Mouse (Mus musculus): ENCODE measurements at regions not wholly inside any gene's neighbourhood (a gene's known extent, or its start where the extent isn't known, plus 50 kb on each side); places are given as distances from the start of the nearest gene placed in this dataset.

DNA sequence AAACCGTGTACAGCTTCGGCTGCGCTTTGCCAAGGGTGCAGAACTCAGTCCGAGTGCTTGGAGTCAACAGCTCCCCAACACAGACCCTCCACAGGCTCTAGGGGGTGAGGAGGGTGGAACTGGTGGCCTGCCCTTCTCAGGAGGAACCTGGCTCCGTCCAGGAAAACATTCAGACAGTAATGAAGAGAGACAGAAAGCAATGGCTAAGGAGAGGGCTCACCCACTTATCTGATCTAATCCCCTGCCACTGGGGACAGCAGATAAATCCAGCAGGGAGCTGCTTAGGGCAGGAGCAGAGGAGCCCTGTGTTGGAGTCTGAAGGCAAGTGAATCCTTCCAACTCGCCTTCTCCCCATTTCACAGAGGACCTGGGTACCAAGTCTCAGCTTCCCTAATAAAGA, 292.3 kb upstream of the Mki67 start:
- Histone ChIP-seq H3K9ac (no peak overlapping the region), H3K4me1 (peaks cover 12% of the 10 kb centered on the region; the same call in 1 of the 2 replicates), H3K27me3 (replicated peaks) (peaks cover 8% of the 10 kb centered on the region; the same call in 1 of the 2 replicates), H3K27ac (no peak overlapping the region), H3K4me3 (peak overlapping the region; percentile 1; the same call in 1 of the 2 replicates), H3K36me3 (no peaks in the 10 kb centered on the region), H3K4me2 (replicated peaks) (peak overlapping the region; percentile 53), H3K9me3 (no peaks in the 10 kb centered on the region)
- WGBS = 39% methylated on average over 6 of the region's 6 CpGs
- ATAC-seq (ENCODE audit: low FRiP score, low read depth) = no peak

DNA sequence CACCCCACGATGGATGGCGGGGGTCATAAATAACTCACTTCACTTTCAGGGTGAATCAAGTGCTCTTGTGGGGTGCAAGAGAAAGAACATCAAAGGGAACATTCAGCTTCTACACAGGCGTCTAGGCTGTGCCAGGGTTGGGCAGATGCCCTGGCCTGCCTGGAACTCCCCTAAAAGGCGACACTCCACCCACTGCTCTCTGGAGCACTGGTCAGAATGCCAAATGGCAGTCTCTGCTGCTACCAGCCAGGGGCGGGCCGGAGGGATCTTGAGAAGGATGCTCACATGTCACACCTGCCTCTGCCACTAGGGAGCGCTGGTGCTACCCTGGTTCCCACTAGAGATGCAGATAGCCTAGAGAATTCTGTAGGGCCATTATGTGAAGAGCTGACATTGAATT, 293.9 kb upstream of the Mki67 start:
- 54% methylated on average over 7 of the region's 7 CpGs for WGBS
- no peak for ATAC-seq (ENCODE audit: low FRiP score, low read depth)

DNA sequence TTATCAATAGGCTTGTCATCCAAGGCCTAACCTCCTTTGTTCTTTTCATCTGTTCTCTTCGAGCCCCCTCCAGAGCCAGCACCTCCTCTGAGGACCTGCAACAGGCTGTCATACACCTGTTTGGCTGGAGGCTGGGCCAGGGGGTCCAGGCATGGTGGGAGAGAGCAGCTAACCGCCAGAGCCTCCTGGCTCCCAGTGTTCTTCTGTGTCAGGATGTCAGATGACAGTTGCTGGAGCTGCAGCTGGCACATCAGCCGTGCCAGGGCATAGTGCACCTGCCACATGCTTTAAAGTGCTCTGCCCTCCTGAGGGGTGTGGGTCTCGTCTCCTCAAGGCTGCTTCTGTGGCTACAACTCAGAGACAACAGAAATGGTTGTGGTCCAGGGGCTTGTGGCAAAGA, 298.5 kb upstream of the Mki67 start:
- Histone ChIP-seq H3K9ac (no peak overlapping the region), H3K27me3 (replicated peaks) (0 out of 2 replicates have a peak, but pooled peaks cover 4% of the 10 kb centered on the region), H3K36me3 (no peaks in the 10 kb centered on the region), H3K4me1 (peaks cover 6% of the 10 kb centered on the region; the same call in 1 of the 2 replicates), H3K4me2 (replicated peaks) (no peak overlapping the region), H3K27ac (no peak overlapping the region), H3K9me3 (no peaks in the 10 kb centered on the region), H3K4me3 (no peak overlapping the region)
- no peak for ATAC-seq (ENCODE audit: low FRiP score, low read depth)
- 46% methylated on average over 4 of the region's 4 CpGs for WGBS

More for the DNA sequence above, 293.9 kb upstream of the Mki67 start:
- Histone ChIP-seq H3K4me2 (replicated peaks) (no peak overlapping the region), H3K36me3 (no peaks in the 10 kb centered on the region), H3K9ac (no peak overlapping the region), H3K4me1 (peaks cover 12% of the 10 kb centered on the region; the same call in 1 of the 2 replicates), H3K9me3 (no peaks in the 10 kb centered on the region), H3K4me3 (no peak overlapping the region), H3K27me3 (replicated peaks) (peaks cover 11% of the 10 kb centered on the region; the same call in 1 of the 2 replicates), H3K27ac (no peak overlapping the region)

DNA sequence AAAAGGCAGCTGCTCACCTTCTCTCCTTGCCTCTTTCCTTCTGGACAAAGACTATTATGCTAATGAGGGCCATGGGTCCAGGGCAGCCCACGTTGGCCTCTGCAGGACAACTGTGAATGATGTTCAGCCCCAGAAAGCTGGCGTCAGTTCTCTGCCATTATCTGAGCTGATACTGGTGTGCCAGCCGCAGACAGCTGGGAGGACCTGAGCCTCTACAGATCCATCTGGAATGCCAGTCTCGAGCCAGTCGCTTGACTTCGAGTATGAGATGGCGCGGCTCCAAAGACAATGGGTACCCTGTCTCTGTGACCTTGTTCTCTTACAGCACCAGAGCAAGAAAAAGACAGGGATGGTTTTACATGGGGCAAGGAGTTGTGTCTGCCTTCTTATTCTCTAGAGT, 300.8 kb upstream of the Mki67 start:
- 76% methylated on average over 8 of the region's 8 CpGs for WGBS
- Histone ChIP-seq H3K27ac (no peak overlapping the region), H3K9ac (no peak overlapping the region), H3K9me3 (no peaks in the 10 kb centered on the region), H3K36me3 (no peaks in the 10 kb centered on the region), H3K27me3 (replicated peaks) (0 out of 2 replicates have a peak, but pooled peaks cover 4% of the 10 kb centered on the region), H3K4me1 (peaks cover 6% of the 10 kb centered on the region; the same call in 1 of the 2 replicates), H3K4me3 (no peak overlapping the region), H3K4me2 (replicated peaks) (no peak overlapping the region)
- no peak for ATAC-seq (ENCODE audit: low FRiP score, low read depth)

DNA sequence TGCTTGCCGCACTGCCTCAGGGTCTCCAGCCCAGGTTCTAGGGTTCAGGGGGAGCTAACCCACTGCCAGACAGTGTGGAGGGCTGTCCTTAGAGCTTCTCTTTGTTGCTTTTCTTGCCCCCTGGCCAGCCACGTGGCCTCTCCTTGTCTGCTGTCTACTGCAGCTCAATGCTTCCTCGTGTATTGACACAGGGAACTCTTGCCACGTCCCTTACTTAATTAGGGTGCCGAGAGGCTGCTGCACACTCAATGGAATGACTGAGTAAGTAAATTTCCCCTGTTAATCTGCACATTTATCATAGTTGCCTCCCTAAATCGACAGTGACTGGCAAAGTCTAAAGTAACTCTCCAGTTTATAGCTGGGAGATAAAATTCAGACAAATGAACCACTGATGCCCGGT, 304.4 kb upstream of the Mki67 start:
- Histone ChIP-seq H3K9me3 (no peaks in the 10 kb centered on the region), H3K4me3 (no peak overlapping the region), H3K36me3 (no peaks in the 10 kb centered on the region), H3K27me3 (replicated peaks) (no peaks in the 10 kb centered on the region), H3K4me1 (peaks cover 14% of the 10 kb centered on the region; the same call in 1 of the 2 replicates), H3K27ac (no peak overlapping the region), H3K9ac (no peak overlapping the region), H3K4me2 (replicated peaks) (no peak overlapping the region)
- no peak for ATAC-seq (ENCODE audit: low FRiP score, low read depth)
- WGBS = 71% methylated on average over 7 of the region's 7 CpGs

DNA sequence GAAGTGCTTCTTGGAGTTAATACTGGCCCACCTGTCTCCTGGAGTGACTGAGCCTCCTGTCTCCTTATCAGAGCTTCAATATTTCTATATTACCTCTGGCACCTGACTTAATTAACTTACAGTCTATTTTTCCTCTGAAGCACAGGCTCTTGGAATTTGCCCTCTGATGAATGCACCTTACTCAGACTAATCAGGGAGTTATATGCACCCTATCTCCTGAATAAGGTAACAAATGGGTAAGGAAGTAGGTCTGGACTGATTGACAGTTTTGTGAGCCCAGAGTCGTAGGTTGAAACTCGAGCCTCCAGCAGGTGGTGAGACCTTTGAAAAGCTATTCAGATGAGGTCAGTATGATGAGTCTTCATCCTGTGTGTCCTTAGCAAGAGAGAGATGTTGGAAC, 304.9 kb upstream of the Mki67 start:
- no peak overlapping the region for H3K9ac ChIP-seq
- no peaks in the 10 kb centered on the region for H3K36me3 ChIP-seq
- no peak overlapping the region for H3K27ac ChIP-seq
- H3K4me2 ChIP-seq (replicated peaks) = no peak overlapping the region
- H3K9me3 ChIP-seq = no peaks in the 10 kb centered on the region
- no peaks in the 10 kb centered on the region for H3K27me3 ChIP-seq (replicated peaks)
- WGBS = 59% methylated on average over 2 of the region's 2 CpGs
- peaks cover 14% of the 10 kb centered on the region; the same call in 1 of the 2 replicates for H3K4me1 ChIP-seq
- no peak overlapping the region for H3K4me3 ChIP-seq
- ATAC-seq (ENCODE audit: low FRiP score, low read depth) = no peak

DNA sequence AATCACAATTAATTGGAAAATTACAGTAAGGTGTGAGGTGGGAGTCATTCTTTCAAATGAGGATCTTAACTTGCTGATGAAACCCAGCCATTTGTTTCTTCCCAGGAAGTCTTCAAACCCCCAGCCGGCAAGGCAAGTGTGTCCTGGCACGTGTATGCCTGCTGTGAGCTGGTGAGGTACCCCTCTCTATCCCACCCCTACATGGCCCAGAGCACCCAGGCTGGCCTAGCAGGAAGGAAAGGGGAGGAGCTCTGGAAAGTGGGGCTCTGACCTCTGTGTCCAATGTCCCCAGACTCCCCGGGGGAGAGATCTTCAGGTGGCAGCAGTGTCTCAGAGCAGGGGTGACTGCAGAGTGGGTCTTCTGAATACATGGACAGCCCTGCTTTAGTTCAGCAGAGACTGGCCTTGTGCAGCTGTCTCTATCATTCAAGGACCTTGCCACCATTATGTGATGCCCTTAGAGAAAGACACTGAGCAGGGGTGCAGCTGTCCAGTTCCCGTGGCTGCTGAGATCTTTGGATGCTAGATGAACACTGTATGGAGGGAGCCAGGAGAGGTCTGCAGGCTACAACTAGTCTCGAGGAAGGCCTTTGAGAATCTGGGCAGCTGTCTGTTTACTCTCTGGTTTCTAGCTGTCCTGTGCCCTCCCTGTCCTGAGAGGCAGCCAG, 306.8 kb upstream of the Mki67 start:
- Histone ChIP-seq H3K9me3 (no peaks in the 10 kb centered on the region), H3K4me3 (no peak overlapping the region), H3K4me1 (peaks cover 8% of the 10 kb centered on the region; the same call in 1 of the 2 replicates), H3K27me3 (replicated peaks) (no peaks in the 10 kb centered on the region), H3K9ac (no peak overlapping the region), H3K27ac (no peak overlapping the region), H3K4me2 (replicated peaks) (no peak overlapping the region), H3K36me3 (no peaks in the 10 kb centered on the region)
- no peak for ATAC-seq (ENCODE audit: low FRiP score, low read depth)
- WGBS = 68% methylated on average over 5 of the region's 5 CpGs

DNA sequence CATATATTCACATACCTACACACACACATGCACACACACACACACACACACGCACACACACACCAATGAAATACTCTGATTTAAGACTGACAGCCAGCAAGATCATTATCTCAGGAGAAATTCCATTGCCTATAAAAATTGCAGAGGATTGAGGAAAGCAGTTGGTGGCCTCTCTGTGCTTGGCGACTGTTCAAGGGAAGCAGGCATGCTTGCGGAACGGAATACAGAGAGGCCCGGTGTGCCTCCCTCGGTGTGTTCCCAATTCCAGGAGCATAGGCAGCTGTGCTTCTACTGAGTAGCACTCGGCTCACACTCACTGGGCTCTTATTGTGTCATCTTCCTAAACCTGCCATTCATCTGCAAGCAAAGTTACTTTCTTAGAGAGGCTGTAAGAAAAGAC, 310.3 kb upstream of the Mki67 start:
- no peak overlapping the region for H3K27ac ChIP-seq
- no peaks in the 10 kb centered on the region for H3K27me3 ChIP-seq (replicated peaks)
- H3K36me3 ChIP-seq = no peaks in the 10 kb centered on the region
- H3K9ac ChIP-seq = no peak overlapping the region
- H3K4me1 ChIP-seq = peaks cover 8% of the 10 kb centered on the region; the same call in 1 of the 2 replicates
- whole genome bisulfite sequencing = 63% methylated on average over 7 of the region's 7 CpGs
- no peak for ATAC-seq (ENCODE audit: low FRiP score, low read depth)
- no peak overlapping the region for H3K4me2 ChIP-seq (replicated peaks)
- no peak overlapping the region for H3K4me3 ChIP-seq
- H3K9me3 ChIP-seq = no peaks in the 10 kb centered on the region

DNA sequence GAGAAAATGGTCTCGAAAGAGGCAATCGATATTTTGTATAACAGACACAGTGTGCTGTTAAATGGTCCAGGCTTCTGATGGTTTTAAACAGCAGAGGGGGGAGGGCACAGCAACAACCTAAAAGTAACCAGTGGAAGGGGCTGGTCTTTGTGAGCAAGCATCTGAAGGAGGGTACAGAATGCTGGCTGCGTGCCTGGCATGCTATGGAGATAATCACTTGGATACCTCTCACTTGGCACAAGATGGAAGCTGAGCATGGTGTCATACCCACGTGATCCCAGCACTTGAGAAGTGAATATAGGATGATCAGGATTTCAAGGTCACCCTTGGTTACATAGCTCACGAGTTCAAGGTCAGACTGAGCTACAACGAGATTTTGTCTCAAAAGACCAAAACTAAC, 315.9 kb upstream of the Mki67 start:
- H3K9me3 ChIP-seq = no peaks in the 10 kb centered on the region
- WGBS = 86% methylated on average over 6 of the region's 6 CpGs
- H3K36me3 ChIP-seq = no peaks in the 10 kb centered on the region
- ATAC-seq (ENCODE audit: low FRiP score, low read depth) = no peak
- H3K4me2 ChIP-seq (replicated peaks) = no peak overlapping the region
- no peak overlapping the region for H3K9ac ChIP-seq
- no peak overlapping the region for H3K4me3 ChIP-seq
- H3K27me3 ChIP-seq (replicated peaks) = no peaks in the 10 kb centered on the region
- H3K27ac ChIP-seq = no peak overlapping the region
- H3K4me1 ChIP-seq = no peaks in the 10 kb centered on the region

DNA sequence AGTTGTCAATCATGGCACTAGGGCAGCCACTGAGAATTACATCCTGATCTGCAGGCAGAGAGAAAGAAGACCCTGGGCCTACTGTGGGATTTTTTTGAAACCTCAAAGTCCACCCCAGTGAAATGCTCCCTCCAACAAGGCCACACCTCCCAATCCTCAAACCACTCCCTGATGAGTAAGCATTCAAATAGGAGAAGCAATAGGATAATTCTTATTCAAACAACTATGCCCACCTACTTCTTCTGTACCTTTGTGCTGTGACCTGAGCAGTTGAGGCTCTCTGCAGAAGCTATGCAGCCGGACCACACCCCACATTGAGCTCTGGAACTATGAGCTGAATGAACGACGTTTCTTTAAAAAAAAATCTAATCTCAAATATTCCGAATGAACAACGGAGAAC, 317.4 kb upstream of the Mki67 start:
- Histone ChIP-seq H3K9me3 (no peaks in the 10 kb centered on the region), H3K4me2 (replicated peaks) (no peak overlapping the region), H3K4me3 (no peak overlapping the region), H3K9ac (no peak overlapping the region), H3K36me3 (no peaks in the 10 kb centered on the region), H3K4me1 (no peaks in the 10 kb centered on the region), H3K27me3 (replicated peaks) (no peaks in the 10 kb centered on the region), H3K27ac (no peak overlapping the region)
- no peak for ATAC-seq (ENCODE audit: low FRiP score, low read depth)
- 87% methylated on average over 5 of the region's 5 CpGs for WGBS

DNA sequence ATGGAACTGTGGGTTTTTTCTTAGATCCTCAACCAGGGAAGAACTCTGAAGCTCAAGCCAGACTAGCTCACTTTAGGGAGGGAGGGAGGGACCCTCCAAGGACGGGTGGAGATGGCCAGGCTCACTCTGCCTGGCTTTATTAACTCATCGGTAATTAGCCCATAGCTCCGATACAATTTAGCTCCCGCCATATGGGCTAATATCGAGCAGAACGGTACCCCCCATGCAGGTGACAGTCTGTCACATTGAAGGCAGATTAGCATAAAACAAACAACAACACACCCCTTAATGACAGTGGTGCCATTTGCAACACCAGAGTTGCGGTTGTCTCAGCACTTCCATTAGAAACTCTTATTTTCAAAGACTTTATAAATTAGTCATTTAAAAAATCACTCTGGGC, 319.6 kb upstream of the Mki67 start:
- Histone ChIP-seq H3K4me1 (no peaks in the 10 kb centered on the region), H3K9me3 (no peaks in the 10 kb centered on the region)

DNA sequence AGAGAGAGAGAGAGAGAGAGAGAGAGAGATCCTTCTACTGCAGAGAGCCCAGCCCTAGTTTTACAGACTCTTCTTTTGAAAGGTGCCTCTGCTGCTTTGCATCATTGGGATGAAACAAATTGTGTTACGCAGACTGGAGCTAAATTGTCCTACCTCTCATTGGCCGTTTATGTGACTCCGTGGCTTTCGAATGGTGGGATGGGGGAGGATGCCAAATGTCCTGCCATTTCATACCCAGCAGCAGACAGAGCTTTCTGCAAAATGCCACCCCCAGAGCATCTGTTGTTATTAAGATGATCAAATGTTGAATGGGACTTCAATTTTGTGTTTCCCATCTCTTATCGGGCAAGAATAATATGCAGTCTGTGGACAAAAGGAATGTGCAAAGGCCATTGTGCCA, 321.9 kb upstream of the Mki67 start:
- Histone ChIP-seq H3K4me3 (no peak overlapping the region), H3K27me3 (replicated peaks) (no peaks in the 10 kb centered on the region), H3K9ac (no peak overlapping the region), H3K4me2 (replicated peaks) (no peak overlapping the region), H3K4me1 (0 out of 2 replicates have a peak, but pooled peaks cover 4% of the 10 kb centered on the region), H3K27ac (no peak overlapping the region), H3K36me3 (no peaks in the 10 kb centered on the region), H3K9me3 (no peaks in the 10 kb centered on the region)
- ATAC-seq (ENCODE audit: low FRiP score, low read depth) = no peak
- WGBS = 64% methylated on average over 5 of the region's 5 CpGs

More for the DNA sequence above, 319.6 kb upstream of the Mki67 start:
- Histone ChIP-seq H3K4me2 (replicated peaks) (no peak overlapping the region), H3K36me3 (no peaks in the 10 kb centered on the region), H3K9ac (no peak overlapping the region), H3K4me3 (no peak overlapping the region), H3K27me3 (replicated peaks) (no peaks in the 10 kb centered on the region), H3K27ac (no peak overlapping the region)
- ATAC-seq (ENCODE audit: low FRiP score, low read depth) = no peak
- 67% methylated on average over 7 of the region's 7 CpGs for WGBS

DNA sequence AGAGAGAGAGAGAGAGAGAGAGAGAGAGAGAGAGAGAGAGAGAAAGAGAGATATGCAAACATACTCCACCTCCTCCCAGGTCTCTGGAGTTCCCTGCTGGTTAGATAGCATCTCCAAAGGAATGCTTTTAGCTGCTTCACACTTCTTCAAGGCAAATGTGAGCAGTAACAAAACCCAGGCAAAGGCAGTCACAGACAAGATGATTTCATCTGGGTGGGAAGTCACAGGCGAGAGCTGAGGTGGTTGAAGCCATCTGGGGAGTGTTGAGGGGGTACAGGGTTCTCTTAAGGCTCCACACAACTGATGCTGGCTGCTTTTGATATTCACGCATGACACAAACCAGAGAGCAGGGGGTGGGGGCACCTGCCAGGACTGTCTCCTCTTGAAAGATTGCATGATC, 322.7 kb upstream of the Mki67 start:
- ATAC-seq (ENCODE audit: low FRiP score, low read depth) = no peak
- no peak overlapping the region for H3K4me2 ChIP-seq (replicated peaks)
- no peak overlapping the region for H3K4me3 ChIP-seq
- 0 out of 2 replicates have a peak, but pooled peaks cover 4% of the 10 kb centered on the region for H3K4me1 ChIP-seq
- H3K9ac ChIP-seq = no peak overlapping the region
- 52% methylated on average over 2 of the region's 2 CpGs for WGBS
- H3K9me3 ChIP-seq = no peaks in the 10 kb centered on the region
- H3K27ac ChIP-seq = no peak overlapping the region
- no peaks in the 10 kb centered on the region for H3K27me3 ChIP-seq (replicated peaks)
- H3K36me3 ChIP-seq = no peaks in the 10 kb centered on the region
